Mouse (Mus musculus) megakaryocyte-erythroid progenitor cell, adult 5-6 weeks (primary cell): ENCODE measurements at regions not wholly inside any gene's neighbourhood (a gene's known extent, or its start where the extent isn't known, plus 50 kb on each side); places are given as distances from the start of the nearest gene placed in this dataset.

Experiments used
- ATAC-seq: replicated peaks from 2 replicates; pipeline ENCODE4 v1.8.0; 2016; ENCODE audit warnings: mild to moderate bottlenecking, inconsistent platforms; ENCODE audit not compliant: severe bottlenecking, poor library complexity, low FRiP score, low TSS enrichment

DNA sequence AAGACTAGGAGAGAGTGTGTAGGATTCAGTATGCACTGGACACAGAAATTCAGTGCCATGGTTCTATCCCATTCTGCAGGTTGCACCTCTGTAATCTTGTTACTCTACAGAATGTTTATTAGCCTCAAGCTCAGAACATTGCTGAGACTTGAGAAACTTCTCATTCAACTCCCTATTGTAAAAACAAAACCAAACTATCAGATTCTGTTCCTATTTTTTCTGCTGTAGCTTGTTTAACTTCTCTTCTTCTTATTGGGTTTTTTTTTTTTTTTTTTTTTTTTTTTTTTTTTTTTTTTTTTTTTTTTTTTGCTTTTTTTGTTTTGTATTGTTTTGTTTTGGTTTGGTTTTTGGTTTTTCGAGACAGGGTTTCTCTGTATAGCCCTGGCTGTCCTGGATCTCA, 172.1 kb upstream of the Eya4 start:
- ATAC-seq = no peak

DNA sequence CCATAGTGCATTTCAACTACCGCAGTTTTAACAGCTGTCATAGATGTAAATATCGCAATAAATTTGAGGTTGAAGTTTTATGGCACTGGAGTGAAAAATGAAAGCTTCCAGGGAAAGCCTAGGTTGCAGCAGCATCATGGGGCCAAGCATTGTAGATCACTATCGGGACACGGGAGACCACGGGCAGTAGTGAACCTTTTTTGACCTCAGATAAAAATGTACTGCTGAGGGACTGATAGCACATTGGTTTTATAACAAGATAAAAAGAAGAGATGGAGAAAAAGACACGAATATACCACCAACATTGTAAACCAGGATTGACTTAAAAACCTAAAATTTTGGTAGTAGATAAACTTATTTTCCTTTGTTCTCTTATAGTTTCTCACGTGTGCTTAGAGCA, 143.1 kb upstream of the Eya4 start:
- no peak for ATAC-seq

DNA sequence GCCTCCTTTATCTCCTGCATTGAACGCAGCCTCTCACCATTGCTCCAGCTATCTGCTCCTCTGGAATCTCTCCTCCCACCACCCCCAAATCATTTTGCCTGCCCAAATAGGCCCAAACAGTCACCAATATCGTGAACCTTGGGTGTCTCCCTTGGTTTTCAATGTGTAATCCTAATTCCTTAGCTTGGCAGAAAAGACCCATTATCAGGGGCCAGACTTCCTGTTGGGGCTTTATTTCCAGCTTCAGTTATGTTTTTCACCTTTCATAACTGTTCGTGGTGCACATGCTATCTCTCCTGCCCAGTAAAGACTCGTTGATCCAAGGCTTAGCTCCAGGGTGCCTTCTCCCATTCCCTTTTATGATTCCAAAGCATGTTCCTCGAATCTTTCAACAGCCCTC, 142.4 kb upstream of the Eya4 start:
- ATAC-seq = peak; percentile 77

DNA sequence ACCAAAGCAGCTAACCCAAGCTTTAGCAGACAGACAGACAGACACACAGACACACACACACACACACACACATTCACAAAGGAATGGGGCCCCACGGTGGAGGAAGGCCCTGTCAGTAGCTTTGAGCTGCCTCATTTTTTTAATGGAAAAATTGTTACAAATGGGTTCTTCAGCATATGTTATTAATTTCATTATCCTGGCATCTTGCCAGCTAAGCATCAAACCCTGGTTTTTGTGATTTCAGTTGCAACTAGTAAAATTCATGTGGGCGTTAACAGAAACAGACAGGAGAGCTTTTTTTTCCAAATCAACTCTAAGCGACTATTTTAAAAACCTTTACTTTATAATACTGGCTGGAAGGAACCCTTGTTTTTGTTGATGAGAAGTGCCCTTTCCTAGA, 138.4 kb upstream of the Eya4 start:
- no peak for ATAC-seq

DNA sequence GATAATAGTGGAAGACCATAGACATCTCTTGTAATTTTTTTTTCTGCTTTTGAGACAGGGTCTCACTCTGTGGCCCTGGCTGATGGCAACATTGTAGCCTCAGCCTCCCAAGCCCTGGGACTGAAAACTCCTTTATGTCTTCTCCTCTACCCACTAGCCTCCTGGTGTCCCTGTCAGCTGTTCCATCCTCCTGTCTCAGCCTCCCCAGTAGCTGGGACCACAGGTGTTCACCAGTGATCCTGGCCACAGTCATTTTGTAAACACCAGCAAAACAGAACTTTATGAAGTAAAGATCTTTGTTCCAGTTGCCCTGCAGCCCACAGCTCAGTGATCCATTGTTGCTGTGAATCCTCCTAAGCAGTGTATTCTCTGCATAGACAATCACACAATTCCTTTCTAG, 129.9 kb upstream of the Eya4 start:
- ATAC-seq = no peak

DNA sequence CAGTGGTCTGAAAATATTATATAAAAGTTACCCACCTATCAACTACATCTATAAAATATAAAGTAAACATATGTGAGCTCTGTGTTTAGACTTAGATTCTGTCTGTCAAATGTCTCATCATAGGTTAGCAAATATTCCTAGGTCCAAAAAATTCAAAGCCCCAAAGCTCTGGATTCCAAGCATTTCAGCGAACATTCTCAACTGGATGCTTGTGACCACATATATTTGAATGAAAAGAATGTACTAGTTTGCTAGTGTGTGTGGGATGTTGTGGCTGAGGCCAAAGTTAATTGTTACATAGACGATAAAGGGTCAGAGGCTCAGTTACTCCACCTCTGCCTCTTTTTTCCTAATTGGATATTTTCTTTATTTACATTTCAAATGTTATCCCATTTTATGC, 128.3 kb upstream of the Eya4 start:
- no peak for ATAC-seq

DNA sequence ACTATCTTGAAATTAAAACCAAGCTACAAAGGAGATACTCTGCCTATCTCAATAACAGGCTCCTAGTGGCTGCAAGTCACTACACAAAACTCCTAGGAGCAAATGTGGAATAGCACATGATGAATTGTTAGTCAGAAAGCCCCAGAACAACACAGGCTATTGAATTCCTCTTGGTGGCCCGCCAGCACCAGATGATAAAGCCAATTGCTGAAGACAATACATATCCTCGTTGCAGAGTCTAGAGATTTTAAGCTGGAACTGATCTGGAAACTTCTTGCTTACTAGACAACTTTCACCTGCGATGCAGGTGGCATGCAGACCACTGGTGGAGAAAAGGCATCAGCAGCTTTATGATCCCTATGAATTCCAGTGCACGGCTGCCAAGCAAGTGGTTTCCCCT, 126.5 kb upstream of the Eya4 start:
- ATAC-seq = no peak

DNA sequence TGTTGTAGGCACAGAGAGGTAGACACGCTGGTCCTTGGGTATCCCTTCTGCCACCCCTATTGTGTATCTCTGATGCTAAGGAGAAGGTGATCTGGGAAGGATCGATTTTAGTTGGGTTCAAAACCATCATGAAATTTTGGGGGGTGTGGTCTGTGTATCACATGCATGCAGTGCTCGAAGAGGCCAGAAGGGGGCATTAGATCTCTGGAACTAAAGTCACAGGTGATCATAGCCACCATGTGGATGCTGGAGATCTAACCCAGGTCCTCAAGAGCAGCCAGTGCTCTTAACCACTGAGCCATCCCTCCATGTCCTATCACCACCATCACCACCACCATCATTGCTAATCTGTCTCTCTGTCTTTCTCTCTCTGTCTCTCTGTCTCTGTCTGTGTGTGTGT, 100.4 kb upstream of the Eya4 start:
- ATAC-seq = no peak

DNA sequence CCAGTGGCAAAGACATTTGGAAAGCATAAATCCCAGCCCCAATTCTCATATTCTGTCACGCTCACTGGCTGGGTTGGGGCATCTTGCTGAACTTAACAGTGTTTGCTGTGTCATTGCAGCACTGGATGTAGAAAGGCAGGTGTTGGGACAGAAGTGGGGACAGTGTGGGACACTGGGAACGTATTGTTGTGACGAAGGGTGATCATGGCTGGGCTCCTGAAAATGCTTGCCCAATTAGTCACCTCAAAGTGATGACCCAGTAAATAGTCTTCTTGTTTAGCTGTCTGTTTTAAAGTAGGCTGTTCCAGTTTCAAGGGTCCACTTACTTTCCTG, 100.0 kb upstream of the Eya4 start:
- no peak for ATAC-seq

DNA sequence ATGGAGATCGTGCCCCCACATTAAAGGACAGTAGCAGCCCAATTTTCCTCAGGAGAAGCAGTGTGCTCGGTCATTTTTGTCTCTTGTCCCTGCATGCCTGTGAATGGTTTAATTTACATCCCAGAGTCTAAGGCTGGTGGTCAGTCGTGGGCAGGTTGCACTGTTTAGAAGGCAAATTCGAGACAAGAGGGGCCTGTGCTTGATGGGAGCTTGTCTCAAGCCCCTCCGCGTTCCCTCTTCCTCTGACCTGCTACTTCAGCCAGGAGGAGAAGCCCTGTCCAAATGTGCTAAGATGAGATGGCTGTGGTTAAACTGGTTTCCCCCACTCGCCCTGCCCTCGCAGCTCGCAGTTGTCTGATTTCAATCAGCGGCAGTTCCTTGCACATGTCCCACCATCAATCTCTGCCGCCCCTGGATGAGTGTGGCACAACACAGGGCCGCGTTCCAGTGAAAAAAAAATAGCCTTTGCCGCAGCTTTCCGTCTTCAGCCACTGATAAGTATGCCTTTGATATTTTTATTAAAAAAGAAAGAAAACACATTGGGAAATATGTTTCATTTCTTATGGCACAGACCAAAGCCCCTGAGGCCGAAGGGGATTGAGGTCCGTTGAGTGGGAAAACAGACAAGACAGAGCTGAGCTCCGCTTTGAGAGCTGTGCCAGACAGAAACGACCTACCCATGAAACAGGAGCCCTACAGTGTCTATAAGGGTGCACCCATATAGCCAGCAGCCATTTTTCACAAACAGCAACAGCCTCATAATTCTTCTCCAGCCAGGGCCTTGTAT, 99.5 kb upstream of the Eya4 start:
- ATAC-seq = no peak

DNA sequence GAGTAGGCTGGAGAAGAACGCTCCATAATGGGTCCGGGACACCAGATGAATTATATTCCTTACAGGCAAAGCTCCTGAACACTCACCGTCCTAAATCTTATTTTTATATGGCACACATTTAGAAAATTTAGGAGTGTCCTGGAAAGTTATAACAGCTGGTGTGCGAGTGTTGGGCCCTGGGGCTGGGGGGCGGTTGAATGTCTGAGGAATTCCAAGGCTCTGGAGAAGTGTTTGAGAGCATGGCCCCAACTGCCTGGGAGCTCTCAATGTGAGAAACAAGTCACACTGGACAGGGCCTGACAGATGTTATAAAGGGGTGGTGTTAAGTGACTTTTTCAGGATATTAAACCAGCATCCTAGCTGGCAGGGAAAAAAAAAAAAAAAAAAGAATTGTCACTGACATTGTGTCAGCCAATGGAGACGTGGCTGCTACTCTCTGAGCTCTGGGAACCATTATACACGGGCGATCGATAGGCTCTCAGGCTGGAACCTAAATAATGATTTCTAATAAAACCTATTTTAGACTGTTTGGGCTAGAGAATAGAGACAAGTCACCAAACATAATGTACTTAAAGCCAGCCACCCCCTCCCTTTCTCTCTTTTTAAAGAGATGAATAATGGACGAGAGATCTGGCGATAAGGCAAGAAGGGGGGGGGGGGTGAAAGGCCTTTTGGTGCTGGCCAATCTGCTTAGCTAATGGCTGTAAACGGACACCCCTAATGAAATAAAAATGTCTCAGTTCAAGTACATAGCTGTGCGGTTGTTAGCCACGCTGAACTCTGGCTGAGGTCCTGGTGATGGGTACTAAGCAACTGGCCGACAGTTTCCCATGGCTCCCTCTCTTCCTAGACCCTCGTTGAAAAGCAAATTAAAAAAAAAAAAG, 98.6 kb upstream of the Eya4 start:
- no peak for ATAC-seq

DNA sequence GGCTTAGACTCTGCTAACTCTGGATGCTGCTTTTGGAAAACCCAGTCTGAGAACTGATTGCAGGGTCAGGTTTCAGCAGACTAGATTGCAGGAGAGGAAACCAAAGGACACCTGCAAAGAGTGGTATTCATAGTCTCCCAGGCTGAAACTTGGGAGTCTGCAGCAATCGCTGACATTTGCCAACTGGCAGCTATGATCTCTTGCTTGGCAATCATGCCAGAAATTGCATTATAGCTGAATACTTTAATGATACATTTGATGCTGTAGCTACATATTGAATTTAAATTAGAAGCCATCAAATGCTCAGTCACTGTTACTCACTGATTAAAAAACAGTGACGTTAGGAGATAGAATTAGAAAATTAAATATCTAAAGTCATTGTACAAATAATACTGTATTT, 79.8 kb upstream of the Eya4 start:
- ATAC-seq = no peak

DNA sequence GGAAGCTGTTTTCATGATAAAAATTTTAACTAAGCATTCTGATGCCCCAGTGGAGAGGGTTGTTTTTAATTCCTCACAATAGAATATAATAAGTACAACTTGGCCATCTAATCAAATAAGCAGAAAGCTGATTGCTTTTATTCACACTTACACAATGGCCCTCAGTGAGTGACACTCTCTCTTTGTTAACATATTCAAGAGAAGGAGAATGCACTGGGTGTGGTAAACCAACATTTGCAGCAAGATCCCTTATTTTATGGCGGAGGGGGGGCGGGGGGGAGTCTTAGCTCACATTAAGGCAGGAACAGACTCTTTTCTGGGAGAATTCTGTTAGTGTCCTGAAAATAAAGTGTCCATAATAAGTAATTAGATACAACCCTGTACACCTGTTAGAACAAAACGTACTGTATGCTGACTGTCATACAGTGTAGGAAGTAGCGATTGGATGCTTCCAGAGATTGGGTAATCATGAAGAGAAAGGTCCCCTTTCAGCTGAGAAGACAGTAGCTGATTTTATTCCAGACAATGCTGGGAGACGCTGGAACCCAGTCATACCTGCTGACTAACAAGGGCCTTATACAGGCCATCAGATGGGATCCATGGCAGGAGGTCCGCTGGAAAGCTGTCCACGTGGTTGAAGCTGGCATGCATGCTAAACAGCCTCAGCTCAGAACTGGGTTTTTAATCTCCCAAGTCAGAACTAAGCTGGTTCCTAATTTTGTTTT, 63.4 kb upstream of the Eya4 start:
- ATAC-seq = no peak

DNA sequence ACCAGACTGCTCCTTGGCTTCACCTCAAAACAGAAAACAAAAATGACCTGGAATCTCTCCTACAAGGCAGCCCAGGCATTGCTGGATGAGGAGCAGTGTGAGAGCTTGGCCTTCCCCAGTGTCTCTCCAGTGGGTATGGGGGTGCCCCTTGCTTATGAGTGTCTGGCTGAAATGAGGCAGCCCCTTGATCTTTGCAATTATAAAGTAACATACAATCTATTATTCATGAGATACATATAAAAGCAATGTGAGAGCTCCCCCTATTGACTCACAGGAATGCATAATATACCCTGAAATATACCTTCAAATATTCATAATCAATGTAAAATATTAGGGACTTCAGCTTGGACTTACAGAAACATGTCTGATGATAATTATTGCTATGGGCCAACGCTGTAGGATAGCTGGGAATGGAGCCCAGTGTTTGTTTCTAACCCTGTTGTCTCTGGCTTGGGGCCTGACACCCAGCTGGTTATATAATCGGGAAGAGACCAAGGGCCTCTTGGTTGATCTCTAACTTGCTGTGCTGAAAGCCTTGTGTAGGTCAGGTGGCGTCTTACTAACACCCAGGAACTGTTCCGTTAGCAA, 52.9 kb upstream of the Eya4 start:
- ATAC-seq = no peak
